Mouse (Mus musculus) cerebellum, adult 11 months (tissue): ENCODE data around the gene Pold4.
A peak's percentile ranks its signal among the peaks of the same experiment; 100 is the strongest.
"Not testable (repeated sequence)": the region's sequence is repeated elsewhere in the genome, so short reads cannot be mapped to it uniquely, and the experiment has no call there.

Experiments used
- DNase-seq: peaks from one replicate; pipeline ENCODE4 v3.0.0; 2022

The Pold4 gene

DNA sequence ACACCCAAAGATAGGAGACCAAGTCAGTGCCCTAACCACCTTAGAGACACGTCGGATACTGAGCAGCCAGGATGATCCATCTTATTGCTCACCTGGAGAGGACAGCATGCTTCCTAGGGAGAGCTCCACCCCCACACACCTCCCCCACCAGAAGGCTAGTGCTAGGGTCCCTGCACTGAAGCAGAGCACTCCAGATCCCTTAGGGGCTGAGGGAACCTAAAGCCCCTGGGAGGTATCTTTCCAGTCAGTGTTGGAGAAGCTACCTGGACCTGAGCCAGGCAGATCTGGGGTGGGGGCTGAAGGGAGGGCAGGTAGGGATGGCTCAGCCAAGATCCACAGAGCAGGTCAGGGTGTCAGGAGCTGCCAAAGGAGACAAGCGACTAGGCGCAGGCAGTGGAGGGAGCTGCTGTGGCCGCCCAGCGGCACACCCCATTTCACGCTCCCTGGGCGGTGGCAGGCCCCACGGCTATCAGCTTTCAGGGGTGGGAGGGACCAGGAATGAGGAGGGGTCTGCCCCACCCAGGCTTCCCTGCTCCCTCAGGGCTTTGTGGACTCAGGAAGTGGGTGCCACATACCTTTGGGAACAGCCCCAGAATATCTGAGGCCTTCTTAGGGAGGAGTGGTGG is 2.1 kb upstream of the Pold4 start:
- DNase-seq, result peak; percentile 34

DNA sequence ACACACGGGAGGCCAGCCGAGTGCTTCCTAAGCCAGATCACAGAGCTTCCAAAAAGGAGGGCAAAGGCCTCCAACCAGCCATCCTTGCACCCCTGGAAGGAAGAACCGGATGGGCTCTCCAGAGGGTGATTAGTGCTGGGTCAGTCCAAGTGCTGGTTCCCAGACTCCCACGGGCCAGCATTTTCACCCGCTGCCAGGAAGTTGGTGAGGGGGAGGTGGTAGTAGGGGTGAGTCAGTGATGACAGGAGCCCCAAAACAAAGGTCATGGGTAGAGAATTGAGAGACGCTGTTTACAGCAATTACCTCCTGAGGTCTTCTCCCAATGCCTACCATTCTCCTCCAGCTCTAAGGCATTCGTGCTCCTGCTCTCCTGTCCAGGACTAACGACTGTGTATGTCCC is 1.3 kb upstream of the Pold4 start:
- no peak for DNase-seq

DNA sequence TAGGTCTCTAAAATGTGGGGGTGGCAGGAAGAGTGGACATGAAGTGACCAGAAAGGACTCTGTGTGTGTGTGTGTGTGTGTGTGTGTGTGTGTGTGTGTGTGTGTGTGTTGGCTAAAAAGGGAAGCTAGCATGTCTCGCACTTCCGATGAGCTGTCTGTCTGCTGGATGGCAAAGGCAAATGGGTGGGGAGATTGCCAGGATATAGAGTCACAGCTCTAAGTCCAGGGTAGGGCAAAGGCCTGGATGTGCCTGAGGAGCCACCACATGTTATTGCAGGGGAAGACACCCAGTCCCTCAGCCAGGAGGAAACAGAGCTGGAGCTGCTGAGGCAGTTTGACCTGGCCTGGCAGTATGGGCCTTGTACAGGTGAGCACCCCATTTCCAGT is 480 bp downstream of the Pold4 start:
- no peak for DNase-seq

DNA sequence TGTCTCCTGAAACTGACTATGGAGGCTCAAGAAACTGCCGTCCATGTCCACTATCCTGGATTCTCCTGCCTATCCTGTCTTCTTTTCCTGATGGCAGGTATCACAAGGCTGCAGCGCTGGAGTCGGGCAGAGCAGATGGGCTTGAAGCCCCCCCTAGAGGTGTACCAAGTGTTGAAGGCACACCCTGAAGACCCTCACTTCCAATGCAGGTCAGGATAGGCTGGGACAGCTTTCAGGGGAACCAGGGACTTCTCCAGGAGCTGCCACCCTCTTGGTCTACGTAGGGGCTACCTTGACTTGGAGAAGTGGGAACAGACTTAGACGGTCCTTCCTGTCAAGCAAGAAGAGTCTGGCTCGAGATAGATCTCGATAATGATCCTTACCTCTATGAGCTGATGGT is 952 bp downstream of the Pold4 start:
- DNase-seq, result no peak

DNA sequence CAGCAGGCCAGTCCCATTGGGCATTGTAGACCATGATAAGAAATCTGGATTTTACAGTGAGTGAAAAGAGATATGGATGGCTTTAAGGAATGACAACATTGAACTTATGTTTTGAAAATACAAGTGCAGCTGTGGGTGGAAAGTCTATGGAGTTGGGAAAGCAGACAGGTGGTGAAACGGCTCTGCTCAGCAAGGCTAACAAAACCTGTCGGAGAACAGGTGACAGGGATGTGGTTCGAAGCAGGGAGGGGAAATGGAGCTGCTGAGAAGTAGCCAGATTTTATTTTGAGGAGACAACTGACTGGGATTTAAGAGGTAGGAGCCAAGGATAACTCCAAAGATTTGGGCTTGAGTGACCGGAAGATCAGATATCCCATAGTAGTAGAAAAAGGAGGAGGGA is 2.8 kb downstream of the Pold4 start:
- DNase-seq, result no peak

DNA sequence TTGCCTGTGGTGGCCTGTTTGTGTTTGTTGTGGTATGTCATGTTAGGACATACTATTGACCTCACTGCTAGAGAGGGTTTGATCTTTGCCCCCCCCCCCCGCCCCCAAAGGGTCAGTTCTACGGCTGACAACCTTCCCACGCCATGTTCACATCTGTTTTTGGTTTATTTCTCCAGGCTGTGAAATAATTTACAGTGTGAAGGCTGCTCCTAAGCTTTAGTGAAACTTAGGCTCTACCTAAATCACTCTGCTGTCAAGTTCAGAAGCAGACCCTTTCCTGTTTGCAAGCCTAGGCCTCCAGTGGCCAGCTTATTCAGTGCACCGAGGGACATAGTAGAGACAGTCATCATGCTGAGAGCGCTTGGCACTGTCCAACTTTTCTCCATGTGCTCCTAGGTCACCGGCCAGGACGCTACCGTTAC is 8.6 kb downstream of the Pold4 start:
- DNase-seq, result no peak

DNA sequence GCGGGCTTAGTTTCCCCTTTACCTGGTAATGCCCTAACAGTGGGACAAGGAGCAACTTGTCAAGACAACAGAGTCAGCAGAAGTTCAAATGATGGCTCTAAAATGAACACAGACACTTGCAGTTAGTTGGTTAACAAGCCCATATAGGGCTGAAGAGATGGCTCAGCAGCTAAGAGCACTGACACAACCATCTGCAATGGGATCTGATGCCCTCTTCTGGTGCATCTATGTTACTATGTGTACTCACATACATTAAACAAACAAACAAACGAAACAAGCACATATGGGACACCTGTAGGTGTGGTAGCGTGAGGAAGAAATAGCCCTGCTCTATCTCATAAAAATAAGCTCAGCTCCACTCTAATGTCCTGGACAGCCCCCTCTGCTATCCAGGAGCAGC is 10.7 kb downstream of the Pold4 start:
- no peak for DNase-seq

DNA sequence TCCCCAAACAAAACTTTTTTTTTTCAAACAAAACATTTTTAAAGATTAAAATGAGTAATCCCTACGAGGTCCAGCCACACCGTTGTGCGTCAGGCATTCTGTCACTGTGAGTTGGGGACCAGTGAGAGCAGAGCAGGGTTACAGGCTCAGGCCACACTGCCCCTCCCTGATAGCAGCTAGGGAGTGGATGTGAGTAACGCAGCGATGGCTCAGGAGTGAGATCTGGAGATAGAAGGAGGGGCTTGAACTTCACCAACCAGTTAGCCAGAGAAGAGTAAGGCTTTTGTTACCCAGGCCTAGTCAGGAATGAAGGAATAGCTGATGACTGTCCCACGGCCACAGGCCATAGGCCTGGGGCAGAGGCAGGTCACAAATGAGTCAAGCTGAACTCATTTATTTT is 13.1 kb downstream of the Pold4 start:
- no peak for DNase-seq

DNA sequence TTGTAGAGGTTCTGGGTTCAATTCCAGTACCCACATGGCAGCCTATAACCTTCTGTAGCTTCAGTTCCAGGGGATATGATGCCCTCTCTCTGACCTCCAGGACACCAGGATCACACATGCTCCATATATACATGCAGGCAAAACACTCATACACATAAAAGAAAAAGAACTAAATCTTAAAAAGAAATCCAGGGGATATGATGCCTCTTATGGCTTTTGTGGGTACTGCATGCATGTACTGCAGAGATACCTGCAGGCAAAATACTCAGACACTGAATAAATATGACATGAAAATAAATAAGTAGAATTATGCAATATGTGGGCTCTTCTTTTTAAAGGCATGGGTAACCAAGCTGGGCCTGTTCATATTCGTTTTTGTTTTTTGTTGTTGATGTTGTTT is 15.3 kb downstream of the Pold4 start:
- DNase-seq, result no peak

DNA sequence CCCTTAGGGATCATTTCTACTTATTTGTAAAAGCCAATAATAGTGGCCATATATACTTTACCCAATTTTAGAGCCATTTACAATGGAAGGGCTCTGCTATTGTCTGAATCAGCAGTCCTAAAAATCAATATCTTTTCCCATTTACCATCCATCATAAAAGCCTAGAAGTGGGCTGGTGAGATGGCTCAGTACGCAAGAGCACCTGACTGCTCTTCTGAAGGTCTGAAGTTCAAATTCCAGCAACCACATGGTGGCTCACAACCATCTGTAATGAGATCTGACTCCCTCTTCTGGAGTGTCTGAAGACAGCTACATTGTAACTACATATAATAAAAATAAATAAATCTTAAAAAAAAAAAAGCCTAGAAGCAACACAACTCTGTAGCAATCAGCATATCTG is 17.0 kb downstream of the Pold4 start:
- DNase-seq, result not testable (repeated sequence)

DNA sequence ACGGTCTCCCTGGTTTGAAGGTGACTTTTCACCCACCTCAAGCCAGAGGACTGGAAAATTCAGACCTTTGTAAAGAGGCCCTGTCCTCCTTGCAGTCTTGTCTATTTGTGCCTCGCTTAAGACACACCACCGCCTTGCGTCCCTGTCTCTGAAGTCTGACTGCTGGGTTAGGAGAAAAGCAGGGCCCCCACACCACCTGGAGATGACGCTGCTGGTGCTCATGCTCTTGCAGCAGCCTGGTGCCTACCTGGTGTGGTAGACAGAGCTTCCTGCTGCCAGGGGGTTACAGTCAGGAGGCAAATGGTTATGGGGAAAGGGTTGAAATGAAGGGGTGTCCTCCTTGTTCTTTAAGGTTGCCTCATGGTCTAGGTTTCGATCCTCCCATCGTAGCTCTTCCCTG is 22.5 kb downstream of the Pold4 start:
- DNase-seq, result no peak

DNA sequence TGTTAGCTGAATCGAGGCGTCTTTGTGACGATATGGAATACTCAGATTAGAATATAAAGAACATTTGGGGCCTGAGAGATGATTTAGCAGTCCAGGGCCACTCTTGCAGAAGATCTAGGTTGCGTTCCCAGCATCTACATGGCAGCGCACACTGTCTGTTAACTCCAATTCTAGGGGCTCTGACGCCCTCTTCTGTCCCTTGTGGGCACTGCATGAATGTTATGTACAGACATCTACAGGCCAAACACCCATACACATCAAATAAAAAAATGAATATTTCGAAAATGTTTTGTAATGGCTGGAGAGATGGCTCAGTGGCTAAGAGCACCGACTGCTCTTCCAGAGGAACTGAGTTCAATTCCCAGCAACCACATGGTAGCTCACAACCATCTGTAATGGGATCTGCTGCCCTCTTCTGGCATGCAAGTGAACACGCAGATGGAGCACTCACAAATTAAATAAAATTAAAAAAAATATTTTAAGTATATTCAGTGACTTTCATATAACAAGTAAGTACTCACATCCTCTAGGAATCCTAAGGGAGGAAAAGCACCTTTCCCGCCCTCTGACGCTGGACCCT is 24.0 kb downstream of the Pold4 start:
- no peak for DNase-seq

DNA sequence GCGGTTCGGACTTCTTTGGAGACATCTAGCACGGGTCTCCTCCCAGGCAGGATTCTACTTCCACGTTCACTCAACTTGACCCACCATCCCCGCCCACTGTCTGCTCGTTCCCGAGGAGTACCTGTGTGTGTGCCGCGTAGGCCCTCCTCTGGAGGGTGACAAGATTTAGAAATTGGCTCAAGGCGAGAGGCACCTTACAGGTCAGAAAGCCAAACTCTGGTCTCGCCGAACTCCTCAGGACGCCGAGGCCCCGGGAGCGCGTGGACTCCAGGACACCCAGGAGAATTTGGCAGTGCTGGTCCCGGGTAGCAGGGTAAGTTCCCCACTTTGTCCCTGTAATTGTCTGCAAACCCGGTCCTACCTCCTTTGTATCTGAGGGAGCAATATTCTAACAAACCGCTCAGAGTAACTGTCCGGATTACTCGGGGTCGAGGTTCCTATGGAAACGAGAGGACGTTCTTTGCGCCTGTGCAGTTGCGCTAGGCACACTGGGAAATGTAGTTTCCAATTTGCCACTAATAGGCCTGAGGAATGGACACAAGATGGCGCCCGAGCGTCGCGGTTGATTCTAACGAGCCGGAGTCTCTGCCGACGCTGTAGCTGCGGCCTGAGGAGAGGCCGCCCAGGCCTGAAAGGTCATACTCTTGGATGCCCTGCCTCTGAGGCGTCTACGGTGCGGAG is 25.7 kb downstream of the Pold4 start:
- peak; percentile 92 for DNase-seq

DNA sequence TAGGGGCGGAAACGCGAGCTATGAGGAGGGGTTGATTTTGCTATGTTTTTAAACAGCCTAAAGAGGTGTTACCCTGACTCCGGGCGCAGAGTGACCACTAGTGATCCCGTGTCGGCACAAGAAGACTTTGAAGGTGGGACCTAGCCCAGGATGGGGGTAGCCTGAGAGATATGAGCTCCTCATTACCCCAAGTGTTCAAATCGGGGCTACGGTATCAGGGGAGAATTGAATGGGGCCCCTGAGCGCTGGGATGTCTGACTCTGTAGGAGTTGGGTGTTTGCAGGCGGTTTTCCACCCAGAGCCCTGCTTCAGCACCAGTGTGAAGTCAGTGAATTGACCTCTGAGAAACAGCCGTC is 26.2 kb downstream of the Pold4 start:
- DNase-seq, result no peak

DNA sequence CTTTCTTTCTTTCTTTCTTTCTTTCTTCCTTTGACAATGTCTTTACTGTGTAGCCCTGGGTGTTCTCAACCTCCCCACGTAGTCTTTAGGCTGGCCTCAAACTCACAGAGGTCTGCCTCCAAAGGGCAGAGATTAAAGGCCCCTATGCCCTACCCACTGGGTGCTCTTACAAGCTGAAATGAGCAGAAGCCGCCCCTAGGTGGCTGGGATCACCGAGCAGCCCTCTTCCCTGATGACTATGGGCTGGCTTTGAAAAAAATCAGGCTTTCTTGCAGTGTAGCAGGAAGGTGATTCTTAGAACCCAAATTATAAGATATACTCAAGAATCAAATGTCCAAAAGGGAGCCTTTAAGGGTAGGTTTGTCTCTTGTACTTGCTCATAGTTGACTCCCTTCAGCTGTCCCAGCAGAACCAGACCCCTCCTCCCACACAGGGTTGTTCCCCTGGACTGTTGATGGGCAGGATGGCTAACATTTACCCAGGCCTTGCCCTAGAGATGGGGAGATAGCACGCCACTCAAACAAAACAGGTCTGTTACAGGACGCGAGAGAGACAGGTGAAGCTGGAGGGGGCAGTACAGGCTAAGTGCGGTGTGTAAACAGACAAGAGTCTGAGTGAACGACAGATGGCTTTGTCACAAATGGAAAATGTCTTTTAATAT is 29.5 kb downstream of the Pold4 start:
- DNase-seq, result no peak

DNA sequence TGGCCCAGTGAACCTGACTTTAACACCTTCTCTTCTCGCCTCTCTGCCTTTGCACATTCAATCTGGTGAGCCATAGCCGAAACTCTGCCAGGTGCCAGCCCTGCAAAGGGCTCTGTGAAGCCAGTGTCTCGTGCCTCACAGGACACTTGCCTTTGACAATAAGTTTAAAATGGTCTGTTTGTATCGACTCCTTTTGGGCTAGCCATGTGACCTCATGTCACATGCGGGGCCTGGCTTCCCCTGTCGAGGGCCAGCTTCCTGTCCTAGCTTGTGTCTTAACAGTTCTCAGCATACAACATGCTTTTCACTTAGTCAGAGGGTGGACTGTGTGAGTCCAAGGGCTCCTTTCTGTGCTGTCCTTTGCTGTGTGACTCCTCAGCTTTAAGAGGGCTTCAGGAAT is 31.1 kb downstream of the Pold4 start:
- no peak for DNase-seq

DNA sequence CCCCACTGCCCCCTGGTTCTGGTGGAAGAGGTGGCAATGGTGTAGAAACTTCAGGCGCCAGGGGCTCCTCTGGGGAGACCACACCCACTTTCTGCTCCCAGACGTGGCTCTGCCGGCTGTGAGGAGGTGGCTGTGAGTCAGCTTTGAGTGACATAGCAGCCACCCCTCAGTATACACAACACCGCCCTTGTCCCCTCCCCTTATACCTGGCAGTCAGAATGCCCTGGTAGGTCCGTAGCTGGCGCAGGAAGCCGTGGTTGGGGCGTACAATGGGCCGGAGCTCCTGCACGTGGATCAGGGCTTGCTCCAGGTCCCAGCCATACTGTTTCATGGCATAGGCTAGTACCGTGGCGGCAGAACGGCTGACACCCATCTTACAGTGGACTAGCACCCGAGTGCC is 32.0 kb downstream of the Pold4 start:
- DNase-seq, result no peak

DNA sequence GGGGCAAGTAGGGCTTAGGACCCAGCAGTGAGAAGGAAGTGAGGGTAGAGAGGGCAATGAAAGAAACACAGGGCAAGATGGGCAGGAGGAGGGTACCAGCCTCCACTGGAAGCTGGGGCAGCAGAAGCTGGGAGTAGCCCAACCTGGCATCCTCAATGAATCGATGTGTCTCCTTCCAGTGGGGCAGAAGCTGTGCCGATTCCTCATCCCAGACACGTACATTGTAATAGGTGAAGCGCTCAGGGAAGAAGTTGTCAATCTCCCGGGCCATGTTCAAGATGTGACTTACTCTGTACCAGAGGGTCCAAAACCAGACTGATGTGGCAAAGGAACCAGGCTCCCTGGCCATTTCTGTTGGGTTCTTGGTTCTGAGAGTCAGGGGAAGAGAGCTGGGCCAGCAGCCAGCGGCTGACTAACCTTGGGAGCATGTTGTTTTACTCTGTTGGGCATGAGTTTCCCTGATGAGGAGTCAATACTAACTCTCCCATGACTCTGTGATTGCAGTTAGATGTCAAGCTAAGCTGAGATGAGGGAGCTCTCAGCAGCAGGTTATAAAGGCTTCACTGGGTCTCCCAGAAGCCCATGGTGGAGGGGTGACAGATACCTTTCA is 32.6 kb downstream of the Pold4 start:
- DNase-seq, result no peak

DNA sequence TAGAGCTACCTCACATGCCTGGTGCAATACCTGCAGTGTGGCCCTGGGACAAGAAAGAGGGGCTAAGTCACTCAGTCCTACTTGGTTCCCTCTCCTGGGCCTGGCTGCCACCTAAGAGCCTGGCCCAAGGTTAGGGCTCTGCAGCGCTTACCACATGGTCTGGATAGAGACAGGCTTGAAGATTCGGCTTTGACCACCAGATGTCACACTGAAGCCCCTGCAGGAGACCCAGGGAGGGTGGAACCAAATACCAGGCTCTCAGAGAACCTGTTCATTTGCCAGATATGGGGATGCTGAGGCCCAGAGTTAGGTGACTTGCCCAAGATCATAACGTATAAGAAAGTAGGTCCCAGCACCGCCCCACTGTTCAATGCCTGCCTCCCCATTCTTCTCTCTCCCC is 34.3 kb downstream of the Pold4 start:
- no peak for DNase-seq

DNA sequence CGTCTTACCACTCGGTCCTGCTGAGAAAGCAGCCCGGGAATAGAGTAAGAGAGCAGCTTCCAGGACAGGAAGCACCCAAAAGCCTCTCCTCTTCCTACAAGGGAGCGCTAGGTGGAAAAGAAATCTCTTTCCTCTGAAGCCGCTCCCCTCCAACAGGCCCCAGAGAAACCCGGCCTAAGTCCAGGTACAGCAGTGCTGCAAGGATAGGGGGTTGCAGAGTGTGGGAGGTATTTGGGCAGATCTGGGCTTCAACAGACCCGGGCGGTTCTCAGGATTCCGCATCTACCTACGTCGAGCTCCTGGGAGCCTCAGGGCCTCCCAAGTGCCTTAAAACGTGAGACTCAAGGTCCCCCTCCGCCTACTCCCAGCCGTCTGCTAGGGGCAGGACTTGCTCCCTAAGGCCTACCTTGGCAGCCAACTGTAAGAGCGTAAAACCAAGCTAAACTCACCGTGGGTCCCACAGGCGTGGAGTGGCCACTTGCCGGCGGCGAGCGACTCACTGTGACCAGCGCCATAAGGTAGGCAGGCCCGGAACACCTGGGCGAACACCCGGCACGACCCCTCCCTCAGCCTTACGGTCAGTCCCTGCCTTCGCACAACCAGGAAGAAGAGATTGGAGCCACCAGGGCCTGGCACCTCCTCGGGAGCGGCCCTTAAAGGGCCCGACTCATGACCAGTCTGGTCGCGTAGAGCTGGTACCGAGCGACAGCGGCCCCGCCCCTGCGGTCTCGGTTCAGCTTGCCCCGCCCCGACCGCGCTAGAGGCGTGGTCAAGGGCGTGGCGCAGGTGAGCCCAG is 37.1 kb downstream of the Pold4 start, which contains the start of gene Ssh3:
Gene Ssh3 (minus strand): TSS at position 615 of the 796 bp plus-strand sequence.
- peak; percentile 80 for DNase-seq

DNA sequence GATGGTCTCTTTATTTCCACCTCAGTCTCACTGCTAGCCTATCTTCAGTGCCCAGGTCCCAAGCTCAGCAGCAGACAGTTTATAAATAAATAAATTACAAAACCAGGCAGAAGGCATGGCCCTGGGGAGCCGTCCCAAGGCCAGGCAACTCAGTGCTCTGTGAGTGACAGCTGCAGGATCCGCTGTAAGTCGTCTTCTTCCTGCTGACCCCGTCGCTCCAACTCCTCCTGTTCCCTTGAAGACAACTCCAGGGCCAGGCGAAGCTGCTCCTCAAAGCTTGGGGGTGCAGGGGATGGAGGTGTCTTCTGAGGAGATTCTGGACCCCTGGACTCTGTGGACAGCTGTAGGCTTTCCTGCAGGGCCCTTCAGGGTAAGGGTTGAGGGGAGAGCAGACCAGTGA is 38.5 kb downstream of the Pold4 start:
- peak; percentile 23 for DNase-seq

DNA sequence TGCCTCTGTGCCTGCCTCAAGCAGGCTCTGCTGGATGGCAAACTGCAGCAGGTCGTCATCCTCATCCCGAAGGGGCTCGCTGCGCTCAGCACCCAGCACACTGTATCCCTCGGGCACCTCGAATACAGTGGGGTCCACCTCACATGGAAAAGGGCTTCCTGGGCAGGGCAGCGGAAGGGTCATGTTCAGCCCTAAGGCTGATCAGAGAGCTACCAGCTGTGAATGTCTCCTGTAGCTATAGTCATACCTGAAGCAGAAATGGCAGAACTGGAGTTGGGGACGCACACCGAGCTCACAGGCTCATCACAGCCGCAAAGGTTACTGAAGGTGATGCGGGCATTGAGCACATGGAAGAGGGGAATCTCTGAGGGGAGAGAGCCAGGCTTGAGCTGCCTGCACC is 39.3 kb downstream of the Pold4 start:
- DNase-seq, result no peak

DNA sequence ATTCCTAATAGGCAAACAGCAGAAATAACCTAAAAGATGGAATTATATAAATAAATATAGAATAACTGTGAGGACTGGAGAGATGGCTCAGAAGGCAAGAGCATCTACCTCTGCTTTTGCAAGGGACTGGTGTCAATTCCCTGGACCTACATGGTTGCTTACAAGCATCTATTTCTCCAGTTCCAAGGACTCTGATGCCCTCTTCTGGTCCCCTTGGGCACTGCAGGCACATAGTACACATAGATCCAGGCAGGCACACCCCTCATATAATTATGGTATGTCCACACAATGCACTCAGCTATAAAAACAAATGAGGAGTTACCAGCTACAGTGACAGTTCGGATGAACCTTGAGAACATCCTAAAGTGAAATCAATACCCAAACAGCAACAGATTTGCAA is 47.8 kb downstream of the Pold4 start:
- no peak for DNase-seq
